Mouse (Mus musculus): ENCODE data around the gene Dnajb7. TPM values are rescaled to one million over a fixed set of nuclear protein-coding genes. Genes with fewer than 3 reads are reported as not detected.

The Dnajb7 gene
- total and polyA plus RNA-seq, 2 experiments from 2014 or later: 0.18 TPM; not detected in 1

- no peak overlapping the region for H3K4me3 ChIP-seq (ENCODE audit: low read depth, low read length)
- H3K4me1 ChIP-seq (ENCODE audit: insufficient read depth): no peaks in the 10 kb centered on the region
- H3K27me3 ChIP-seq (ENCODE audit: insufficient read depth, low read length): no peaks in the 10 kb centered on the region
- WGBS: 98% methylated on average over 1 of the region's 1 CpGs
- ATAC-seq (no peak), DNase-seq (no peak)
- no peak overlapping the region for H3K4me2 ChIP-seq (ENCODE audit: low read depth)
- no peak for TF ChIP-seq CTCF (IDR thresholded peaks at IDR 0.05; ENCODE audit: low read depth)
- peaks cover 78% of the 10 kb centered on the region for H3K36me3 ChIP-seq (ENCODE audit: insufficient read depth)
- H3K9me3 ChIP-seq (ENCODE audit: low read length): no peaks in the 10 kb centered on the region
- no peak overlapping the region for H3K27ac ChIP-seq (ENCODE audit: low read depth, low read length)
- H3K9ac ChIP-seq: no peak overlapping the region
These were observed 39.5 kb downstream of the Dnajb7 start for GRCm38 (mm10) chr15:81368601-81369000.

GRCm38 (mm10) chr15:81366241-81366640 lies 41.9 kb downstream of the Dnajb7 start:
- H3K27ac ChIP-seq (ENCODE audit: low read depth, low read length): no peak overlapping the region
- H3K36me3 ChIP-seq (ENCODE audit: insufficient read depth): peaks cover 71% of the 10 kb centered on the region

GRCm38 (mm10) chr15:81365246-81365645 lies 42.9 kb downstream of the Dnajb7 start:
- DNase-seq: no peak
- Histone ChIP-seq H3K4me1 (ENCODE audit: insufficient read depth) (no peaks in the 10 kb centered on the region), H3K27ac (ENCODE audit: low read depth, low read length) (no peak overlapping the region), H3K9ac (no peak overlapping the region), H3K36me3 (ENCODE audit: insufficient read depth) (peaks cover 62% of the 10 kb centered on the region), H3K4me2 (ENCODE audit: low read depth) (no peak overlapping the region), H3K27me3 (ENCODE audit: insufficient read depth, low read length) (no peaks in the 10 kb centered on the region), H3K4me3 (ENCODE audit: low read depth, low read length) (no peak overlapping the region), H3K9me3 (ENCODE audit: low read length) (no peaks in the 10 kb centered on the region)
- no peak for TF ChIP-seq CTCF (IDR thresholded peaks at IDR 0.05; ENCODE audit: low read depth)
- ATAC-seq: no peak
- WGBS: 92% methylated on average over 8 of the region's 8 CpGs

More at GRCm38 (mm10) chr15:81366241-81366640, 41.9 kb downstream of the Dnajb7 start:
- Histone ChIP-seq H3K4me1 (ENCODE audit: insufficient read depth) (no peaks in the 10 kb centered on the region), H3K4me2 (ENCODE audit: low read depth) (no peak overlapping the region), H3K9me3 (ENCODE audit: low read length) (no peaks in the 10 kb centered on the region), H3K9ac (no peak overlapping the region), H3K27me3 (ENCODE audit: insufficient read depth, low read length) (no peaks in the 10 kb centered on the region), H3K4me3 (ENCODE audit: low read depth, low read length) (no peak overlapping the region)
- WGBS: 78% methylated on average over 4 of the region's 4 CpGs
- TF ChIP-seq CTCF (IDR thresholded peaks at IDR 0.05; ENCODE audit: low read depth): no peak
- no peak for ATAC-seq
- no peak for DNase-seq

- no peak for TF ChIP-seq CTCF (IDR thresholded peaks at IDR 0.05; ENCODE audit: low read depth)
- 96% methylated on average over 1 of the region's 1 CpGs for WGBS
- Histone ChIP-seq H3K27me3 (ENCODE audit: insufficient read depth, low read length) (no peaks in the 10 kb centered on the region), H3K9ac (no peak overlapping the region), H3K4me1 (ENCODE audit: insufficient read depth) (0 out of 2 replicates have a peak, but pooled peaks cover 8% of the 10 kb centered on the region), H3K27ac (ENCODE audit: low read depth, low read length) (no peak overlapping the region), H3K36me3 (ENCODE audit: insufficient read depth) (peaks cover 53% of the 10 kb centered on the region), H3K4me2 (ENCODE audit: low read depth) (no peak overlapping the region), H3K9me3 (ENCODE audit: low read length) (no peaks in the 10 kb centered on the region), H3K4me3 (ENCODE audit: low read depth, low read length) (no peak overlapping the region)
- DNase-seq: no peak
- no peak for ATAC-seq
These were observed 43.8 kb downstream of the Dnajb7 start for GRCm38 (mm10) chr15:81364271-81364670.

- Histone ChIP-seq H3K27me3 (ENCODE audit: insufficient read depth, low read length) (no peaks in the 10 kb centered on the region), H3K36me3 (ENCODE audit: insufficient read depth) (peaks cover 40% of the 10 kb centered on the region), H3K9me3 (ENCODE audit: low read length) (no peaks in the 10 kb centered on the region), H3K4me1 (ENCODE audit: insufficient read depth) (0 out of 2 replicates have a peak, but pooled peaks cover 12% of the 10 kb centered on the region), H3K27ac (ENCODE audit: low read depth, low read length) (no peak overlapping the region), H3K4me3 (ENCODE audit: low read depth, low read length) (no peak overlapping the region), H3K4me2 (ENCODE audit: low read depth) (no peak overlapping the region), H3K9ac (no peak overlapping the region)
- no peak for TF ChIP-seq CTCF (IDR thresholded peaks at IDR 0.05; ENCODE audit: low read depth)
- 82% methylated on average over 1 of the region's 1 CpGs for WGBS
- no peak for ATAC-seq
- no peak for DNase-seq
These were observed 45.6 kb downstream of the Dnajb7 start for GRCm38 (mm10) chr15:81362501-81362900.

GRCm38 (mm10) chr15:81361417-81362015 lies 46.6 kb downstream of the Dnajb7 start:
- no peak for DNase-seq
- 0 out of 2 replicates have a peak, but pooled peaks cover 12% of the 10 kb centered on the region for H3K4me1 ChIP-seq (ENCODE audit: insufficient read depth)
- no peak overlapping the region for H3K4me3 ChIP-seq (ENCODE audit: low read depth, low read length)
- TF ChIP-seq CTCF (IDR thresholded peaks at IDR 0.05; ENCODE audit: low read depth): no peak
- ATAC-seq: no peak
- H3K36me3 ChIP-seq (ENCODE audit: insufficient read depth): peaks cover 31% of the 10 kb centered on the region
- no peaks in the 10 kb centered on the region for H3K27me3 ChIP-seq (ENCODE audit: insufficient read depth, low read length)
- H3K9me3 ChIP-seq (ENCODE audit: low read length): no peaks in the 10 kb centered on the region
- WGBS: 45% methylated on average over 10 of the region's 10 CpGs
- H3K27ac ChIP-seq (ENCODE audit: low read depth, low read length): no peak overlapping the region
- H3K9ac ChIP-seq: no peak overlapping the region
- peak overlapping the region; percentile 81 for H3K4me2 ChIP-seq (ENCODE audit: low read depth)

- no peaks in the 10 kb centered on the region for H3K9me3 ChIP-seq (ENCODE audit: low read length)
- peak overlapping the region; percentile 81 for H3K4me2 ChIP-seq (ENCODE audit: low read depth)
- DNase-seq (no peak), ATAC-seq (peak; percentile 40)
- peak overlapping the region; percentile 48; the same call in 1 of the 2 replicates for H3K9ac ChIP-seq
- H3K27ac ChIP-seq (ENCODE audit: low read depth, low read length): peak overlapping the region; percentile 54
- H3K36me3 ChIP-seq (ENCODE audit: insufficient read depth): peaks cover 26% of the 10 kb centered on the region
- peak overlapping the region; percentile 50 for H3K4me3 ChIP-seq (ENCODE audit: low read depth, low read length)
- no peak for TF ChIP-seq CTCF (IDR thresholded peaks at IDR 0.05; ENCODE audit: low read depth)
- WGBS: 44% methylated on average over 6 of the region's 6 CpGs
- 0 out of 2 replicates have a peak, but pooled peaks cover 12% of the 10 kb centered on the region for H3K4me1 ChIP-seq (ENCODE audit: insufficient read depth)
- no peaks in the 10 kb centered on the region for H3K27me3 ChIP-seq (ENCODE audit: insufficient read depth, low read length)
These were observed 47.1 kb downstream of the Dnajb7 start for GRCm38 (mm10) chr15:81361022-81361404.
